Mouse (Mus musculus): Measurements from ENCODE around the gene Hoxb13. TPM values are rescaled to one million over a fixed set of nuclear protein-coding genes. Genes with fewer than 3 reads are reported as not detected.

Gene Hoxb13
- polyA plus RNA-seq, 1 experiment from 2014 or later, result 1.1 TPM

- H3K4me2 ChIP-seq (replicated peaks), result peak overlapping the region; percentile 52; the same call in 1 of the 2 replicates
- 4% methylated on average over 11 of the region's 11 CpGs for WGBS
- no peak overlapping the region for H3K4me3 ChIP-seq
- H3K27ac ChIP-seq, result no peak overlapping the region
- H3K9ac ChIP-seq, result no peak overlapping the region
- H3K36me3 ChIP-seq, result no peaks in the 10 kb centered on the region
- no peaks in the 10 kb centered on the region for H3K9me3 ChIP-seq
- peaks cover 17% of the 10 kb centered on the region for H3K4me1 ChIP-seq
- H3K27me3 ChIP-seq (replicated peaks), result peaks cover 100% of the 10 kb centered on the region
- ATAC-seq (ENCODE audit: low FRiP score, low read depth), result no peak
Observed at GRCm38 (mm10) chr11:96194961-96195640, 985 bp downstream of the Hoxb13 start.

DNA sequence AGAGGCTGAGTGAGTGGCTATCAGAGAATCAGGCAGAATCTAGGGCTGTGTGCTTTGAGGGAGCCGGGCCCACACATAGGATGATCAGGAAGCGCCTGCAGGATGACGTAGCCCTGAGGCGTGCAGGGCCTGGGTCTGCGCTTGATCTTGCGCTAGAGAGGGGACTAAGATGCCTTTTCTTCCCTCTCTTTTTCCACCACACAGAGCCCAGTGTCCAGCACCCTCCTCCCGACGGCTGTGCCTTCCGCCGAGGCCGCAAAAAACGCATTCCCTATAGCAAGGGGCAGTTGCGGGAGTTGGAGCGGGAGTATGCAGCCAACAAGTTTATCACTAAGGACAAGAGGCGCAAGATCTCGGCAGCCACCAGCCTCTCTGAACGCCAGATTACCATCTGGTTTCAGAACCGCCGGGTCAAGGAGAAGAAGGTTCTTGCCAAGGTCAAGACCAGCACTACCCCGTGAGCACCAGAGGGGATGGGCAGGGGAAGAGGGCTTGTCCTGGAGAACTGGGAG lies 1.7 kb downstream of the Hoxb13 start:
- no peak overlapping the region for H3K4me3 ChIP-seq
- 2% methylated on average over 20 of the region's 20 CpGs for WGBS
- peaks cover 17% of the 10 kb centered on the region for H3K4me1 ChIP-seq
- H3K9ac ChIP-seq, result no peak overlapping the region
- no peak overlapping the region for H3K4me2 ChIP-seq (replicated peaks)
- H3K36me3 ChIP-seq, result no peaks in the 10 kb centered on the region
- H3K9me3 ChIP-seq, result no peaks in the 10 kb centered on the region
- peaks cover 100% of the 10 kb centered on the region for H3K27me3 ChIP-seq (replicated peaks)
- no peak overlapping the region for H3K27ac ChIP-seq
- no peak for ATAC-seq (ENCODE audit: low FRiP score, low read depth)

DNA sequence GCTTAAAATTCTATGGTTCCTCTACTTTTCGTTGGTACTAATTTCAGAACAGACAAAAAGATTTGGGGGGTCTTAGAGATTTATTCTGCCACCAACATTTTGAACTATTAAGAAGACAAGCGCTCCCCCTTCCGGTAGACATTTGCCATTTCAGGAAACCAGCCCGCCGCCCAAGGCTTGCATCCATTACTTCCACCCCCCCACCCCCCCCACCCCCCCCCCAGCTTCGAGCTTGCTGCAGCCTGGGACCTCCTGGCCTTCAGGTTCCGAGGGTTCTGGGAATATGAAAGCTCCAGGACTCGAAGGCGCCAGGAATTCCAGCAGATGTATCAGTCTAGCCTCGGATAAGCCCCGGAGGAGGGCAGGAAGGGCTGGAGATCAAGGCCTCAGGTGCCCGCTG lies 4.5 kb downstream of the Hoxb13 start:
- H3K27me3 ChIP-seq (replicated peaks), result peaks cover 99% of the 10 kb centered on the region
- H3K9me3 ChIP-seq, result no peaks in the 10 kb centered on the region
- no peak overlapping the region for H3K27ac ChIP-seq
- H3K9ac ChIP-seq, result no peak overlapping the region
- 0% methylated on average over 12 of the region's 12 CpGs for WGBS
- no peak overlapping the region for H3K4me2 ChIP-seq (replicated peaks)
- peaks cover 18% of the 10 kb centered on the region for H3K4me1 ChIP-seq
- no peaks in the 10 kb centered on the region for H3K36me3 ChIP-seq
- no peak overlapping the region; the same call in 1 of the 2 replicates for H3K4me3 ChIP-seq
- no peak for ATAC-seq (ENCODE audit: low FRiP score, low read depth)

DNA sequence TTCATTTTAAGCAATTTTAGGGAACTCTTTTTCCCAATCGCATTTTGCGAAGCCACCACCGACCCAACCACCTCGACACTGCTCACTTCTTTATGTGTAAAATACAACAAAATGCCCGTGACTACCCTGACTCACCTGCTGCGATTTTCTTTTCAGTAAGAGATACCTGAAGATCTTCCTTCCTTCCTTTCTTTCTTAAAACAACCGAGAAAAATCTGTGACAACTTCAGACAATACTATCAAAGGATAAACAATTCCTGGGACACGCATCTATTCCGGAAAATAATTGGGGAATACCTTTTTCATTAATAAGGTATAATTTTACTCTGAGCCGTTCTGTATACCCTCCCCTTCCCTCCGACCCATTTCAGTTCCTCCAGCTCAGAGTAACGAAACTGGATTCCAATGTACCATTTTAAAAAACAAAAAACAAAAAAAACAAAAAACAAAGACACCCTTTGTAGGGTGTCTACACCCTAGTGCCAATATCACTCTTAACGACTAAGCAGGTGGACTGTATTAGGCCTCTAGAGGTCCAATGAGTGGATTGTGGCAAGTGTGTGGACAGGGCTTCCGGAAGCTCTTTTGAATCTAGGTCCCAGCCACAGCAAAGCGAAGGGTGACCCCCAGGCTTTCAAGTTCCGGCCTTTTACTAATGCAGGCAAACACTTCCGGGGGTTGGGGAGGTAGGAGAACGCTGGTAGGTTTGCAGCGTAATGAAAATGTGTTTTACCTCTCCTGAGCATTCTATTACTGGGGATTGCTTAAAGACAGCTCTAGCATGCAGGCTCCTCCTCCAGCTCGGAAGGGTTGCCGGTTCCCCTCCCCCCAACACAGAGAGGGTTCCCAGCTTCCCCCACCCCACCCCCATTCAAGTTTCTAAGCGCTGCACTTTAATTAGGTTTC lies 5.3 kb downstream of the Hoxb13 start:
- Histone ChIP-seq H3K4me2 (replicated peaks) (peak overlapping the region; percentile 34), H3K4me3 (peak overlapping the region; percentile 5; the same call in 1 of the 2 replicates), H3K9me3 (no peaks in the 10 kb centered on the region), H3K27ac (no peak overlapping the region), H3K4me1 (peaks cover 10% of the 10 kb centered on the region; the same call in 1 of the 2 replicates), H3K27me3 (replicated peaks) (peaks cover 99% of the 10 kb centered on the region), H3K9ac (no peak overlapping the region), H3K36me3 (no peaks in the 10 kb centered on the region)
- ATAC-seq (ENCODE audit: low FRiP score, low read depth), result no peak
- 2% methylated on average over 22 of the region's 22 CpGs for WGBS

DNA sequence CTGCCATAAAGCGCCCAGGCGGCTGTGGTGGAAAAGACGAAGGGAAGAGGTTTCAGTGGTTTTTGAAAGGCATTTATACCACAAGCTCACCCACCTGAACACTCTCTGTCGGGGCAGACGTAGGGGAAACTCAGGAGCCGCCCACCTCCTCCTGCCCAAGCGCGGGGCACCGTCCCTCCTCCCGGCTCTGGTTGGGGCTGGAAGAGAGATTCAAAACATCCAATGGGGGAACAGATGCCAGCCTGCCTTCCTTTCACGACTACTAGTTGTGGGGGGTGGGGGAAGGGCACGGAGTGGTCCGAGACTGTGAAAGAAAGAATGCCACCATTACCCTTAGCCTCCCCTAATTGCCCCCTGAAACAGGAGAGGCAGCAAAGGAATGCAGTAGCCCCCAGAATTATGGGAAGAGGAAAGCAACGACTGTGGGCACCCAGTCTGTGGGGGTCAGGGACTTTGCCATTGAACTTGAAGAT lies 6.1 kb downstream of the Hoxb13 start:
- no peak overlapping the region for H3K27ac ChIP-seq
- no peaks in the 10 kb centered on the region for H3K36me3 ChIP-seq
- no peak for ATAC-seq (ENCODE audit: low FRiP score, low read depth)
- H3K27me3 ChIP-seq (replicated peaks), result peaks cover 98% of the 10 kb centered on the region
- peak overlapping the region; percentile 5; the same call in 1 of the 2 replicates for H3K4me3 ChIP-seq
- peak overlapping the region; percentile 34 for H3K4me2 ChIP-seq (replicated peaks)
- whole genome bisulfite sequencing, result 2% methylated on average over 14 of the region's 14 CpGs
- H3K9me3 ChIP-seq, result no peaks in the 10 kb centered on the region
- H3K4me1 ChIP-seq, result peaks cover 8% of the 10 kb centered on the region; the same call in 1 of the 2 replicates
- H3K9ac ChIP-seq, result no peak overlapping the region

DNA sequence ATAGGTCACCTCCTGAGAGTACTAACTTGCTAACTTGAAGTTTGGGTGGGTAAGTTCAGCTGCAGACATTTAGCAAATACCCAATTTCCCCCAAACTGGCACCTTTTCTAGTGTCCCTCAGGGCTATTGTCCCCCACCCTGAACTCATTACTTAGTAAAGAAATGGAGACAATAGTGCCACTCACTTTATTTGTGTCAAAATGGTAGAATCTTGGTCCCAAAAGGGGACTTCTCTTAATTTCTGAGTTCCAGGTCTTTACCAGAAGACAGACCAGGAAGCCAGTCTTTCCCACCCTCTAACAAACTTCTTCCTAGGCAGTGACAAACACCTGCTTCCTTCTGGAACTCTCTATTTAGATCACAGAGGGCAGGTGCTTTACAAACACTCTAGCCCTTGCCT lies 7.6 kb downstream of the Hoxb13 start:
- Histone ChIP-seq H3K36me3 (no peaks in the 10 kb centered on the region), H3K4me1 (peaks cover 8% of the 10 kb centered on the region; the same call in 1 of the 2 replicates), H3K4me3 (no peak overlapping the region), H3K9me3 (no peaks in the 10 kb centered on the region), H3K4me2 (replicated peaks) (no peak overlapping the region), H3K27me3 (replicated peaks) (peaks cover 95% of the 10 kb centered on the region), H3K27ac (no peak overlapping the region), H3K9ac (no peak overlapping the region)
- ATAC-seq (ENCODE audit: low FRiP score, low read depth), result no peak

- Histone ChIP-seq H3K27ac (no peak overlapping the region), H3K27me3 (replicated peaks) (peaks cover 95% of the 10 kb centered on the region), H3K4me2 (replicated peaks) (no peak overlapping the region), H3K9me3 (no peaks in the 10 kb centered on the region), H3K36me3 (no peaks in the 10 kb centered on the region), H3K4me1 (peaks cover 8% of the 10 kb centered on the region; the same call in 1 of the 2 replicates), H3K4me3 (no peak overlapping the region), H3K9ac (no peak overlapping the region)
- under 1% methylated on average over 13 of the region's 14 CpGs for WGBS
- no peak for ATAC-seq (ENCODE audit: low FRiP score, low read depth)
Observed at GRCm38 (mm10) chr11:96202401-96203081, 8.4 kb downstream of the Hoxb13 start.

- ATAC-seq (ENCODE audit: low FRiP score, low read depth), result no peak
- no peaks in the 10 kb centered on the region for H3K9me3 ChIP-seq
- peaks cover 8% of the 10 kb centered on the region; the same call in 1 of the 2 replicates for H3K4me1 ChIP-seq
- peaks cover 92% of the 10 kb centered on the region for H3K27me3 ChIP-seq (replicated peaks)
- no peaks in the 10 kb centered on the region for H3K36me3 ChIP-seq
- H3K4me3 ChIP-seq, result peak overlapping the region; percentile 9; the same call in 1 of the 2 replicates
- under 1% methylated on average over 37 of the region's 37 CpGs for WGBS
- no peak overlapping the region for H3K9ac ChIP-seq
- H3K4me2 ChIP-seq (replicated peaks), result peak overlapping the region; percentile 27
- H3K27ac ChIP-seq, result no peak overlapping the region
Observed at GRCm38 (mm10) chr11:96203182-96203788, 9.2 kb downstream of the Hoxb13 start.

DNA sequence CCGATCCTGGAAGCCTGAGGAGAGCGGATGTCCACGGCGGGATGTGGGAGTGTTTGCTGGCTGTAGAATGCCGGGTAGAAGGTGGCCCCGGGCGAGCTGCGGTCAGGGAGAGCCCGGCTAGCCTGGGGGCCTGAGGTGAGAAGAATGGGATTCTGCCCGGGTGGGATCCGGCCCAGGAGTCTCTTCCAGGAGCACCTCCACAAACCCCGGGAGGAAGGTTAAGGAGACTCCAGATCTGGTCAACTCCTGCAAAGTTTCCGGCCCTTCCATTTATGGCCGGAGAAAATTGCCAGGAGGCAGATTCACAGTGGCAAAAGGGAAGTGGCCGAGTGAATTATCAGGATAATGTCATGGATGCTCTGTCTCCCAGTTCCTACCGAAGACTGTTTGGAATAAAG lies 9.7 kb downstream of the Hoxb13 start:
- H3K9me3 ChIP-seq, result no peaks in the 10 kb centered on the region
- H3K4me1 ChIP-seq, result peaks cover 8% of the 10 kb centered on the region; the same call in 1 of the 2 replicates
- no peak overlapping the region for H3K9ac ChIP-seq
- peaks cover 92% of the 10 kb centered on the region for H3K27me3 ChIP-seq (replicated peaks)
- peak overlapping the region; percentile 27 for H3K4me2 ChIP-seq (replicated peaks)
- H3K36me3 ChIP-seq, result no peaks in the 10 kb centered on the region
- H3K4me3 ChIP-seq, result no peak overlapping the region
- under 1% methylated on average over 16 of the region's 16 CpGs for WGBS
- H3K27ac ChIP-seq, result no peak overlapping the region
- no peak for ATAC-seq (ENCODE audit: low FRiP score, low read depth)

DNA sequence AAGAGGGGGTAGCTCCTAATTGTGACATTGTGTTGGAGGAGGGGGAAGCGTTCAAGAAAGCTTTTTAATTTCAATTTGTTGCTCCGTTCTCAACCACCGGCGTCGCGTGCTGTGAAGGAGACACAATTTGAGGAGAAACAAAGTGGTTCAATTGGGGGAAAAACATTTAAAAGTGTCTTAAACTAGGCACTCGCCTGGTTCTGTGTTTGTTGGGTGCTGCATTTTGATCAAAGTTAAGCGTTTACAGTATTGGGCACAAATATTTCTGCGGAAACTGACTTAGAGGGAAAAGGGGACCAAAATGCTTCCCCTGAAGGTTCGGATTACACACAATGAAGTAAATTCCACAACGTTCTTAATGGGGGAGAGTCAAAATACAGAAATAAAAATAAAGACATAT lies 10.2 kb downstream of the Hoxb13 start:
- H3K4me2 ChIP-seq (replicated peaks), result no peak overlapping the region
- no peaks in the 10 kb centered on the region for H3K36me3 ChIP-seq
- no peaks in the 10 kb centered on the region for H3K9me3 ChIP-seq
- H3K4me1 ChIP-seq, result peaks cover 8% of the 10 kb centered on the region; the same call in 1 of the 2 replicates
- no peak for ATAC-seq (ENCODE audit: low FRiP score, low read depth)
- 1% methylated on average over 11 of the region's 11 CpGs for WGBS
- H3K27ac ChIP-seq, result no peak overlapping the region
- no peak overlapping the region for H3K4me3 ChIP-seq
- H3K9ac ChIP-seq, result no peak overlapping the region
- H3K27me3 ChIP-seq (replicated peaks), result peaks cover 91% of the 10 kb centered on the region

- Histone ChIP-seq H3K4me1 (peaks cover 3% of the 10 kb centered on the region; the same call in 1 of the 2 replicates), H3K4me3 (no peak overlapping the region), H3K27me3 (replicated peaks) (peaks cover 85% of the 10 kb centered on the region), H3K36me3 (no peaks in the 10 kb centered on the region), H3K4me2 (replicated peaks) (no peak overlapping the region), H3K9ac (no peak overlapping the region), H3K27ac (no peak overlapping the region), H3K9me3 (no peaks in the 10 kb centered on the region)
- WGBS, result 3% methylated on average over 15 of the region's 15 CpGs
- ATAC-seq (ENCODE audit: low FRiP score, low read depth), result no peak
Observed at GRCm38 (mm10) chr11:96205426-96206131, 11.5 kb downstream of the Hoxb13 start.
